Mouse (Mus musculus): ENCODE measurements around the gene Rgmb. TPM values are rescaled to one million over a fixed set of nuclear protein-coding genes. Genes with fewer than 3 reads are reported as not detected.

Rgmb gene
- polyA plus RNA-seq, 1 experiment from 2014 or later: 27.6 TPM

DNA sequence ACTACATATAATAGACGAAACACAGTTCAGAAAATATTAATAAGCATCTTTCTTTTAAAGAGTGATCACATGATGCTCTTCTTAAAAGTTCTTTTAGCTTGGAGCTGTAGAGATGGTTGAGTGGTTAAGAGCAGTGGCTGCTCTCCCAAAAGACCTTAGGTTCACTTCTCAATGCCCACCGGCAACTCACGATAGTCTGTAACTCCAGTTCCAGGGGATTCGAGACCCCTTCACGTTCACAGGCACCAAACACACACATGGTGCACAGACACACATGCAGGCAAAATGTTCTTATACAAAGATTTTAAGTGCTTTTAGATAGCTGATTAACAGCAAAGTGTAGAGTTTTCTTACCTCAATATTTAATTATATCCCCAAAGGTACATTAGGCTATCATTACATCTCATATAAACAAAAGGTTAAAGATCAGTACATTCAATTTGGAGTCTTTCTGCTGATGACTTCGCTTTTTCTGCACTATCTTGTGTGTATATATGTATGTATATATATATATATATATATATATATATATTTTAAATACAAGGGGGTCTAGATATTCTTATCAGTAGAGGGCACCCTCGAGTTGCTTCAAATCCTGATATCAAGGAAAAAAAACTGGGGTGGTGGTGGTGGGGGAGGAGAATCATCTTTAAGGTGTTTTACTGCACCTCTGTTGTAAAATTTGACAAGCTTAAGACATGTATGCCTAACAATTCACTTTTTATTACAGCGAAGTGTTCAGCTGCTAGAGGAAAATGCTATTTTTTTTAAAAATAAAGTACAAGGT, 2.5 kb downstream of the Rgmb start:
- WGBS: 56% methylated on average over 8 of the region's 8 CpGs
- peak overlapping the region; percentile 94 for H3K27ac ChIP-seq (replicated peaks)
- peak overlapping the region; percentile 91 for H3K4me3 ChIP-seq
- no peaks in the 10 kb centered on the region for H3K36me3 ChIP-seq
- peaks cover 68% of the 10 kb centered on the region for H3K4me1 ChIP-seq
- DNase-seq (ENCODE audit: low spot score): no peak
- H3K27me3 ChIP-seq (ENCODE audit: low read depth, poor library complexity, severe bottlenecking): peaks cover 14% of the 10 kb centered on the region; the same call in 1 of the 2 replicates
- H3K9me3 ChIP-seq (replicated peaks): no peaks in the 10 kb centered on the region

DNA sequence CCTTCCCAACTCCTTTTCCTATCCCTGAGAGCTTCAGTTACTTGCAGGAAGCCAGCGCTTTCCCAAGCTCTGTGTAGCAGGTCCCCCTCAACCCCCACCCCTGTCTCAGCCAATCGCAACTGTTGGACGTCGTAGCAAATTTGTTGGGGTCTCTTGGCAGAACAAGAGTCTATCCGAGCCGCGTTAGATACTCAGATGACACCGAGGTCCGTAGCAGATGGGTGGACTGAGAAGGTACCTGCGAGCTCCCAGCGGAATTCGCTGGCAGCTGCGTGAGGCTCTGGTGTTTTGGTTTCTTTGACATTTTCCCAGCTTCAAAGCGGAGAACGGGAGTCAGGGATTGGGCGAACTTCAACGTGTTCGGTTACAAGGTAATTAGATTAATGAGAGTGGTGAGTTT, 3.9 kb downstream of the Rgmb start:
- Histone ChIP-seq H3K27ac (replicated peaks) (peak overlapping the region; percentile 96), H3K9me3 (replicated peaks) (no peaks in the 10 kb centered on the region), H3K4me3 (peak overlapping the region; percentile 91), H3K27me3 (ENCODE audit: low read depth, poor library complexity, severe bottlenecking) (peaks cover 14% of the 10 kb centered on the region; the same call in 1 of the 2 replicates), H3K4me1 (peaks cover 68% of the 10 kb centered on the region), H3K36me3 (0 out of 2 replicates have a peak, but pooled peaks cover 3% of the 10 kb centered on the region)
- no peak for DNase-seq (ENCODE audit: low spot score)
- under 1% methylated on average over 18 of the region's 18 CpGs for WGBS

DNA sequence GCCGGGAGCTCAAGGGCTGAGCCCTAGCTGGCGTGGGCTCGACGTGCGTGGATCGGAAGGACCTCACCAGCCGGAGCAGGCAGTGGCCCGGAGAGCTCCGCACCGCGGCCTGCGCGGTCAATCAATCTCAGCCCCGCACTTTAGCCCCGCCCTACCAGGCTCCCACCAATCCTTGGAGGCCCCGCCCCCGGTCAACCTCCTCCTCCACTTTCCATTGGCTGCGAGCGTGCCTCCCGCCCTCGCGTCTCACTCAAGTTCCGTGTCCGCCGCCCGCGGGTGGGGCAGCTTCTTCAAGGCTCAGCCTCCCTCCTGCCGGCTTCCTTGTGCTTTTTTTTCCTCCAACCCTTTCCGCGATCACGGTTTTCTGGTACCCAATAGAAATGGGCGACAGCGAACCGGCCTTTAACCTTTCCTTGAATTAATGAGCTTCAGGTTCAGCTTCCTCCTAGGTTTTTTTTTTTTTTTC, 4.4 kb downstream of the Rgmb start:
- peak overlapping the region; percentile 96 for H3K27ac ChIP-seq (replicated peaks)
- WGBS: under 1% methylated on average over 34 of the region's 34 CpGs
- peaks cover 14% of the 10 kb centered on the region; the same call in 1 of the 2 replicates for H3K27me3 ChIP-seq (ENCODE audit: low read depth, poor library complexity, severe bottlenecking)
- peak; percentile 99 for DNase-seq (ENCODE audit: low spot score)
- H3K4me1 ChIP-seq: peaks cover 68% of the 10 kb centered on the region
- no peaks in the 10 kb centered on the region for H3K9me3 ChIP-seq (replicated peaks)
- 0 out of 2 replicates have a peak, but pooled peaks cover 3% of the 10 kb centered on the region for H3K36me3 ChIP-seq
- H3K4me3 ChIP-seq: peak overlapping the region; percentile 91

DNA sequence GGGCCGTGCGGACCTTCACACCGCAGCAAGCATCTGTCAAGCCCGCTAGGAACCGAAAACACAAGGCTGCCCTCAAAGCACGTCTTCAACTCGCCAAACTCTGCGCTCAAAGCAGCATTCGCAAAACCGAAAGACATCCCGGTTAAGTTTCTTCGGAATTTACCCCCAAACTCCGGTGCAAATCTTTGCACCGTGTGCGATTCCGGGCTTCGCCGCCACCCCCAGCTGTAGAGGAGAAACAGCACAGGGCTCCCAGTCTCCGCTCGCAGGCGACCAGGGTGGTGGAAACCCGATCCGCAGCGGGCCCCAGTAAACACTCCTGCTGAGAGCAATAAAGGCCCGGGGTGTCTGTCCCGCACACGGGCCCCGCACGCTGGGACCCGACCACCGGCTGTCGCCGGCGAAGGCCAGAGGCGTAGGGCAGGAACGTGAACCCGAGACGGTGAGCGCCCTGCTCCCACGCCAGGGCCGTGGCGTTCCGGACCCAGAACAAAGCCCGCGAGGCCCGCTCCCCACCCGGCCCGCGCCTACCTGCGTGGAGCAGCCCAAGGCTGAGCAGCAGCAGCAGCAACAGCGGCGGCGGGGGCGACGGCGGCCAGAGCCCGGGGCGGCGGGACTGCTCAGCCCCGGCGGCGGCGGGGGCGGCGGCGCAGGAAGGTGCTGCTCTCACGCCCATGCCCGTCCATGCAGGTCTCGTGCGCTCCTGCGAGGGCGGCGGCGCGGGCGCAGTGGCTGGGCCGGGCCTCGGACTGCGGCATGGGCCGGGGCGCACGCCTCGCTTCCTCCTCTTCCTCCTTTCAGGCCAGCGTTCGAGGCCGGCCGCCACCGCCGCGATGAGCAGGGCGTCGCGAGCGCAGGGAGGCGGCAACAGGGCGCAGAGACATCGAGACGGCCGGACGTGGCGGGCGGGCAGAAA, 5.1 kb downstream of the Rgmb start:
- WGBS: under 1% methylated on average over 102 of the region's 102 CpGs
- Histone ChIP-seq H3K4me3 (peak overlapping the region; percentile 91), H3K4me1 (peaks cover 62% of the 10 kb centered on the region), H3K9me3 (replicated peaks) (no peaks in the 10 kb centered on the region), H3K27ac (replicated peaks) (peak overlapping the region; percentile 96), H3K36me3 (peaks cover 9% of the 10 kb centered on the region), H3K27me3 (ENCODE audit: low read depth, poor library complexity, severe bottlenecking) (peaks cover 14% of the 10 kb centered on the region; the same call in 1 of the 2 replicates)
- DNase-seq (ENCODE audit: low spot score): peak; percentile 68

GRCm38 (mm10) chr17:15824854-15825253, 6.0 kb downstream of the Rgmb start:
- Histone ChIP-seq H3K9me3 (replicated peaks) (no peaks in the 10 kb centered on the region), H3K27me3 (ENCODE audit: low read depth, poor library complexity, severe bottlenecking) (peaks cover 10% of the 10 kb centered on the region; the same call in 1 of the 2 replicates), H3K4me1 (peaks cover 56% of the 10 kb centered on the region), H3K4me3 (peak overlapping the region; percentile 91), H3K27ac (replicated peaks) (peak overlapping the region; percentile 96), H3K36me3 (peaks cover 18% of the 10 kb centered on the region)
- 30% methylated on average over 3 of the region's 3 CpGs for WGBS
- DNase-seq (ENCODE audit: low spot score): no peak

GRCm38 (mm10) chr17:15824337-15824736, 6.5 kb downstream of the Rgmb start:
- Histone ChIP-seq H3K4me3 (peak overlapping the region; percentile 91), H3K9me3 (replicated peaks) (no peaks in the 10 kb centered on the region), H3K4me1 (peaks cover 54% of the 10 kb centered on the region), H3K27ac (replicated peaks) (peak overlapping the region; percentile 96; the same call in 1 of the 2 replicates), H3K27me3 (ENCODE audit: low read depth, poor library complexity, severe bottlenecking) (peaks cover 5% of the 10 kb centered on the region; the same call in 1 of the 2 replicates), H3K36me3 (peaks cover 23% of the 10 kb centered on the region)
- DNase-seq (ENCODE audit: low spot score): no peak
- 56% methylated on average over 11 of the region's 11 CpGs for WGBS

GRCm38 (mm10) chr17:15823838-15824237, 7.0 kb downstream of the Rgmb start:
- peak overlapping the region; percentile 62 for H3K27ac ChIP-seq (replicated peaks)
- 0 out of 2 replicates have a peak, but pooled peaks cover under 1% of the 10 kb centered on the region for H3K27me3 ChIP-seq (ENCODE audit: low read depth, poor library complexity, severe bottlenecking)
- WGBS: 57% methylated on average over 3 of the region's 3 CpGs
- H3K4me3 ChIP-seq: peak overlapping the region; percentile 91
- H3K4me1 ChIP-seq: peaks cover 49% of the 10 kb centered on the region
- no peaks in the 10 kb centered on the region for H3K9me3 ChIP-seq (replicated peaks)
- DNase-seq (ENCODE audit: low spot score): no peak
- H3K36me3 ChIP-seq: peaks cover 28% of the 10 kb centered on the region

DNA sequence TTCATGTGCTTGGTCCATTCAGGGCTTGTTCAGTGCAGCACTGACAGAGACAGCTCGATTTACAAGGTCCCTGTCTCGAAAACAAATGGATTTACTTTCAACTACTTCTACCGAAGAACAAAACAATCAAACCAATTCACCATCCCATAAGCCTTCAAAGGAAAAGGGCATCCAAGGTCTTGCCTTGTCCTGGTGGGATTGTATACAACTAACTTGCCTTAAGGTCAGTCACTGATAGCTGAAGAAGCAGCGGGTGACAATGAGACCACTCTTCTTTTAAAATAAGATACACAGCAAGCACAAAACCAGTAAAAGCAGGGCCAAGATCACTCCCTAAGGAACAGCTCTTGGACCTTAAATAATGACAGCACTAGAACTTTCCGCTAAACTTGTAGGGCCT, 7.6 kb downstream of the Rgmb start:
- 22% methylated on average over 5 of the region's 5 CpGs for WGBS
- DNase-seq (ENCODE audit: low spot score): no peak
- Histone ChIP-seq H3K27ac (replicated peaks) (peak overlapping the region; percentile 62; the same call in 1 of the 2 replicates), H3K4me1 (peaks cover 50% of the 10 kb centered on the region), H3K36me3 (peaks cover 31% of the 10 kb centered on the region), H3K4me3 (peak overlapping the region; percentile 91), H3K9me3 (replicated peaks) (no peaks in the 10 kb centered on the region), H3K27me3 (ENCODE audit: low read depth, poor library complexity, severe bottlenecking) (no peaks in the 10 kb centered on the region)

- H3K27me3 ChIP-seq (ENCODE audit: low read depth, poor library complexity, severe bottlenecking): no peaks in the 10 kb centered on the region
- peaks cover 39% of the 10 kb centered on the region for H3K36me3 ChIP-seq
- H3K27ac ChIP-seq (replicated peaks): no peak overlapping the region
- no peak for DNase-seq (ENCODE audit: low spot score)
- H3K9me3 ChIP-seq (replicated peaks): no peaks in the 10 kb centered on the region
- 86% methylated on average over 7 of the region's 7 CpGs for WGBS
- H3K4me3 ChIP-seq: peak overlapping the region; percentile 91; the same call in 1 of the 2 replicates
- H3K4me1 ChIP-seq: peaks cover 45% of the 10 kb centered on the region
These were observed 8.5 kb downstream of the Rgmb start for GRCm38 (mm10) chr17:15822376-15822775.

DNA sequence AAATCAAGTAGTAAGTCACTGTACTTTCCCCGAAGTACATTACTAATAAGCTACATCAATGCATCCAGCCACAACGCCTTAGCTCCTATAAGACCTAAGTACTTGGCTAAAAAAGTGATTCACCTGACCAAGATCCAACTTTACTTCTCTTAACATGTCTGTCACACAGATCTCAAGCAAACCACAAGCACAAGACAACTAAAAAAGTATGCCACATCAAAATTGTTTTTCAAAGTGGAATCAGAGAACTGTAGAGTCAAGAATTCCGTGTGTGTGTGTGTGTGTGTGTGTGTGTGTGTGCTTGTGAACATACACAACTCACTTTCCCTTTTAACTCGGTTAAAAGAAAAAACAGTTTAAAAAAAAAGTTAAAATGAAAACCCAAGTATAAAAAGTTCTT, 9.1 kb downstream of the Rgmb start:
- peaks cover 46% of the 10 kb centered on the region for H3K36me3 ChIP-seq
- H3K9me3 ChIP-seq (replicated peaks): no peaks in the 10 kb centered on the region
- 89% methylated on average over 4 of the region's 4 CpGs for WGBS
- no peak overlapping the region for H3K27ac ChIP-seq (replicated peaks)
- H3K27me3 ChIP-seq (ENCODE audit: low read depth, poor library complexity, severe bottlenecking): no peaks in the 10 kb centered on the region
- DNase-seq (ENCODE audit: low spot score): no peak
- peaks cover 42% of the 10 kb centered on the region for H3K4me1 ChIP-seq
- H3K4me3 ChIP-seq: no peak overlapping the region

- H3K9me3 ChIP-seq (replicated peaks): no peaks in the 10 kb centered on the region
- H3K27ac ChIP-seq (replicated peaks): no peak overlapping the region
- WGBS: 82% methylated on average over 10 of the region's 10 CpGs
- H3K4me1 ChIP-seq: peaks cover 40% of the 10 kb centered on the region
- DNase-seq (ENCODE audit: low spot score): no peak
- H3K36me3 ChIP-seq: peaks cover 54% of the 10 kb centered on the region
- no peak overlapping the region for H3K4me3 ChIP-seq
- H3K27me3 ChIP-seq (ENCODE audit: low read depth, poor library complexity, severe bottlenecking): no peaks in the 10 kb centered on the region
These were observed 10.1 kb downstream of the Rgmb start for GRCm38 (mm10) chr17:15820761-15821160.

DNA sequence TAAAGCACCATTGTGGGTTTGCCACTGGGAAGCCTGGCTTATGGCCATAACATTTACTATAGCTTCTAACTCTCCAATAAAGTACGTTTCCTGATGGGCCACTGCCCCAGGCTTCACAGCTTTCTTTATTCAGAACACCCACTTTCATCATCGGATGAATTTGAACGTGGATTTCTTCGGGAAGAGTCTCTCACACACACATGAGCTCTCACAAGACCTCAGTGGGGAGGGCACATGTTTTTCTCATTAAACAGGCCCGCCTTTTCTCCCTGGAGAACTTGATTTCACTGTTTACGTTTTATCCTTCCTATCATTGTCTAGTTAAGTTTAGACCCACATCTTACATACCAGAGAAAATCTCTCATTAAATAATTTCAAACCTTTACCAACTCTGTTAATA, 10.7 kb downstream of the Rgmb start:
- no peaks in the 10 kb centered on the region for H3K27me3 ChIP-seq (ENCODE audit: low read depth, poor library complexity, severe bottlenecking)

More for the DNA sequence above, 10.7 kb downstream of the Rgmb start:
- H3K27ac ChIP-seq (replicated peaks): no peak overlapping the region
- no peaks in the 10 kb centered on the region for H3K9me3 ChIP-seq (replicated peaks)
- DNase-seq (ENCODE audit: low spot score): no peak
- H3K36me3 ChIP-seq: peaks cover 60% of the 10 kb centered on the region
- WGBS: 80% methylated on average over 6 of the region's 6 CpGs
- H3K4me1 ChIP-seq: peaks cover 43% of the 10 kb centered on the region
- H3K4me3 ChIP-seq: no peak overlapping the region

Measured in midbrain, embryonic 10.5 days (tissue).